Mouse (Mus musculus) hematopoietic stem cell, adult 5-6 weeks (primary cell): ENCODE data around the gene Borcs5. TPM values are rescaled to one million over a fixed set of nuclear protein-coding genes. Genes with fewer than 3 reads are reported as not detected.
"Not testable (repeated sequence)": the region's sequence is repeated elsewhere in the genome, so short reads cannot be mapped to it uniquely, and the experiment has no call there.

Source experiments
- ATAC-seq, 2 experiments: fragments of 125-278 bp in 1 of 2; replicated peaks in 1 of 2; 2 replicates each; pipeline ENCODE4 v1.8.0; 2016 to 2017; ENCODE audit warnings: inconsistent platforms in 2 of 2, mild to moderate bottlenecking in 2 of 2, moderate number of reproducible peaks in 2 of 2, low read depth in 1 of 2, moderate TSS enrichment in 1 of 2; ENCODE audit not compliant: low FRiP score in 2 of 2, poor library complexity in 2 of 2, severe bottlenecking in 2 of 2, insufficient read depth in 1 of 2, low TSS enrichment in 1 of 2
- total RNA-seq: library from RNA; stranded (forward); fragments of 172-1452, 232-1000 nt; gene quantifications from 2 replicates; pipeline ENCODE4 v1.2.3, GENCODE M21; 2017

Borcs5 gene
- total RNA-seq, 1 experiment from 2014 or later, result 8.5 TPM

GRCm38 (mm10) chr6:134659108-134659958 lies 20.0 kb downstream of the Borcs5 start:
- peak; percentile 88 to 89 for ATAC-seq

GRCm38 (mm10) chr6:134660714-134661406 lies 21.6 kb downstream of the Borcs5 start:
- ATAC-seq, result no peak

DNA sequence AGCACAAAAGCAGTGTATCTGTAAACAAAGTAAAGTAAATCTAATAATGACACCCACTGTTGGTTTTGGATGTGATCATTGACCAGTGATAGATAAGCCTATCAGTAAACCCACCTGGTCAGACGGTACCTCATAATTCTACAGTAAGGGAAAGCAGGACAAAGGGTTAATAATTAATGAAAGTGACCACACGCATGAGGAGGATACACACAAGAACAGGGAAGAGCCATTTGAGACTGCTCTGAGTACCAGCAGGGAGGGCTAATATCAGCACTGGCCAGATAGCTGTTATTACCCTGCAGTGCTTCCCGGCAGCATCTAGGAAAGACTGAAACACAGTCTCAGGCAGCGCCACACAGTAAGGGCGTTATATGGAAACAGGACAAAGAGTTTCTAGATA lies 25.3 kb downstream of the Borcs5 start:
- no peak for ATAC-seq

- ATAC-seq, result no peak
Observed at GRCm38 (mm10) chr6:134665817-134666216, 26.5 kb downstream of the Borcs5 start.

GRCm38 (mm10) chr6:134668519-134668918 lies 29.2 kb downstream of the Borcs5 start:
- ATAC-seq, result peak; percentile 8 to 12; a peak in 1 of 4 replicates

- no peak for ATAC-seq
Observed at GRCm38 (mm10) chr6:134669179-134669865, 30.0 kb downstream of the Borcs5 start.

GRCm38 (mm10) chr6:134670881-134671411 lies 31.6 kb downstream of the Borcs5 start:
- no peak for ATAC-seq

- ATAC-seq, result peak; percentile 80 to 91
Observed at GRCm38 (mm10) chr6:134673712-134674111, 34.4 kb downstream of the Borcs5 start.

DNA sequence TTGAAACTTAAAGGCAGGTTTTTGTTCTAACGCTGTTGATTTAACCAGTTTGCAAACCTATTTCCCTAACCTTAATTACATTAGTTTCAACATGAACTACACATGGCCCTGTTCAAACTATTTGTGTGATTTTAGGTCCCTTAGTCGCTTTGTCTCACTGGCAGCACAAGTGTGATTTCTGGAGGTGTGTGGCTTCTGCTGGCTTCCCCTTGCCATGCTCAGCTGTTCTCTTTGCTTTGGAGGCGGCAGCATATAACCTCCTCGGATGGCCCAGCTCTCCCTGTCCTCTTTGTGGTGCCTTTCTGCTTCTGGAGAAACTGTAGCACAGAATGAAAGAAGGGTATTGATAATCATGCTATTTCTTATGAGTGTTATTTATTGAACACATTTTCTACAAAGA lies 38.2 kb downstream of the Borcs5 start:
- ATAC-seq, result no peak

GRCm38 (mm10) chr6:134678037-134678436 lies 38.7 kb downstream of the Borcs5 start:
- ATAC-seq, result no peak; a peak in 1 of 4 replicates

DNA sequence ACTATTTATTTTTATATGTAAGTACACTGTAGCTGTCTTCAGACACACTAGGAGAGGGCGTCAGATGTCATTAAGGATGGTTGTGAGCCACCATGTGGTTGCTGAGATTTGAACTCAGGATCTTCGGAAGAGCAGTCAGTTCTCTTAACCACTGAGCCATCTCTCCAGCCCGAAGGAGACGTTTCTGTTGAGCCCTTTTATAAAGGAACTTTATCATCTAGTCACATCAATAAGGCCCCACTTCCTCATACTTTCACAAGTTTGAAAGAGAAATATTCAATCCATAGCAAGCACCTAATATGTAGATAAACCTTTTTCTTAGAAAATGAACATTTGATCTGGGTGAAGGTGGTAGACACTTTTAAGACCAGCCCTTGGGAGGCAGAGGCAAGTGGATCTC lies 40.0 kb downstream of the Borcs5 start:
- not testable (repeated sequence) for ATAC-seq

DNA sequence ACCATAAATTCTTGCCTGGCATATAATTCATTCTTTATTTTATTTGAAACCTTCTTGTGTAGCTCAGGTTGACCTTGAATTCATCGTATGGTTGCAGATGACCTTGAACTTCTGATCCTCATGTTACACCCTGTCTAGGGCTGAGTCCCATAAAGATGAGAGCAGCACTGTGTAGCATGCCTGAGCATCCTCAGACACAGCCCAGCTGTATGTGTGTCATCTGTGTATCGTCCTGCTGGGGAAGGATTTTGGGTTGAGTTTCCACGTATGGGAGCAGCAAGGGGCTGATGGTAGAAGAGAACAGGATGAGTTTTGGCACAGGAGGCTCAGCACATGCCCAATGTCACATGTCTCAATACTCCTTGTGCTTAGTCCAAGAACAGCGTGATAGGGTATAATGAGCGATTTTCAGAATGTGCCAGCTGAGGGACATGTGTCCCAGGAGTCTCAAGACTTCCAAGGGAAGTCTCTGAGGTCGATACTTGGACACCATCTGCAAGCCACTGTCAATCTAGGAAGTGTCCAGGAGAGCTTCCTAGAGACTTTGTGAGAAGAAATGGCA lies 45.1 kb downstream of the Borcs5 start:
- no peak for ATAC-seq

DNA sequence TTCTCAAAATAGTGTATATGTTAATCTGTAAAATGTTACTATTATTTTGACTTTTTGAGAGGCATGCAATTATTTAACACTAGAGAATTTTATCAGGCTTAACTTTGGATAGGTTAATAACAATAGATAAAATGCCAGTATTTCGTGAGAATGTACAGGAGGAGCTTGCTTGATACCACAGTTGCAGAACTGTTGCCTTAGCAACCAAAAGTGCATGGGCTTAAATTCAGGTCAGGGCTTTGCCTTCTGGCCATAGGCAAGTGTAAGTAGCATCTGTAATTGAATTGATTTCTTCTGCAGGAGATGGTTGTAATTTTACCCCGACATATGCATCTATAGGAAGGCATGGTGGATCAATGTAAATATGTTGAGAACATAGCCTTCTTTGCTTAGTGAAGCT lies 45.7 kb downstream of the Borcs5 start:
- no peak for ATAC-seq

DNA sequence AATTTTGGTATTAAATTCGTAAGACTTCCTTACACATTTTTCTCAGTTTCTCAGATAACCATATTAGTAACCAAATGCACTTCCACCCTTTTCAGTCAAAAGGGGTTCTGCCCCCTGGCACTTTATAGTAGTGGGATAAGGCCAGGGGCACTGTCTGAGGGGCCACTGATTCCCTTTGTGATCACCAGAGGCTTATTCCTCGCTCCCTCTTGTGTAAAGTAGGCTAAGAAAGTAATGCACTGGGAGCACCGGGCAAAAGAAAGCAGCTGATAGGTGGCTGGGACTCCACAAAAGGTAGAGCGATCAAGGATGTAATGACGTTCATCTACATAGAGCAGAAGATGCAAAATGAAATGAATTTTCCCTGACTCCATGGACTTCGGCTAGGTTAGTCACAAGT lies 46.2 kb downstream of the Borcs5 start:
- no peak for ATAC-seq

DNA sequence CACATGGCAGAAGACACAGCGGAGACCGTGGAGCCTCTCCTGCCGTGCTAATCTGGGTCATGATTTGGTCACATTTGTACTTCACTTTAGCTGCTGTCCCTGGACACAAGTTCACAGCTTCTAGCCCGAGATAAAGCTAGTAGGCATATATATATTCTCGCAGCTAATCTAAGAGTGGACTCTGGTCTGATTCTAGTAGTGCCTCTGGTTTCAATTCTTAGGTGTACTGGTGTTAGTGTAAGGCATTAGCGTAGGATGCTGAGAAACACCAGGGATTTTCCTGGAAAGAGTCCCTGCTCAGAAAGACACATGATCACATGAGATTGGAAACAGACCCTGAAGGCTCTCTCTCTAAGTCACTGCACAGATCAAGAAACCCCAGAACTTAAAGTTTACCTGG lies 55.2 kb downstream of the Borcs5 start:
- no peak for ATAC-seq

DNA sequence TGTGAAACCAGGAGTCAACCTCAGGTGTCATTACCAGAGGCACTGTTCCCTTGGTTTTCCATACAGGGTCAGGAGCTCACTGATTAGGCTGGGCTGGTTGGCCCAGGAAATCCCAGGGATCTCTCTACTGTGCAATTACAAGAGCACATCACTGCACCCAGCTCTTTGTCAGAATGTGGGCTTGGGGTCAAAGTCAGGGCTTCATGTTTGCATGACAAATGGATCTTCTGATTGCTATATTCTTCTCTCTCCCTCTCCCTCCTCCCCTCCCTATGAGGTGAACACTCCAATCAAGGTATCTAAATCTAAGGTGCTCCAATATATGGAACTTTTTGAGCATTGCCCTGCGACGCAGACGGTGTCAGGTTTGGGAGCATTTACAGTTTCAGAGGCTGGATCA lies 55.7 kb downstream of the Borcs5 start:
- ATAC-seq, result no peak

DNA sequence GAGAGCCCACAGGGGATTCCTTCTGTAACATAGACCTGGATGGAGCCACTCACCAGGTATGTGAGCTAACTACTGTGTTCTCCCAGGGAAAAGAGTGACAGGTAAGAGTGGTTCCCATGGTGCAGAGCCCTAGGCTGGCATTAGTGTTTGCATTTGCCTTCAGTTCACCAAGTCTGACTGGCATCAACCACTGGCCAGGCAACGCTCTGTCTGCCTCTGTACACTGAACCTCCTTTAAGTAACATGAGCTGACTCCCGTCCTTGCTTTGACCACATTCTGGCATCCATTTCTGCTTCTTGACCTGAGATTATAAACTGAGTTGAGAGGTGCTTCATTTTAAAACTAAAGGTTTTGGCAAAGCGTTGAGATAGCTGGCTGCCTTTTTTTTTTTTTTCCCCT lies 56.3 kb downstream of the Borcs5 start:
- no peak for ATAC-seq

GRCm38 (mm10) chr6:134696146-134696545 lies 56.8 kb downstream of the Borcs5 start:
- no peak for ATAC-seq
